Mouse (Mus musculus) forebrain, embryonic 10.5 days (tissue): ENCODE results near the gene Dedd. TPM values are rescaled to one million over a fixed set of nuclear protein-coding genes. Genes with fewer than 3 reads are reported as not detected.

Experiments
- DNase-seq: peaks from one replicate; pipeline ENCODE4 v3.0.0-alpha.2; 2017; ENCODE audit warnings: low spot score; ENCODE audit errors: extremely low spot score
- H3K27ac ChIP-seq: fragments of 300-500 bp; sonication (generic); 2 replicates; pipeline ENCODE4 v1.5.1; 2016; ENCODE audit warnings: mild to moderate bottlenecking
- H3K27me3 ChIP-seq: fragments of 300-500 bp; sonication (generic); 2 replicates; pipeline ENCODE4 v1.6.1; 2016; ENCODE audit warnings: mild to moderate bottlenecking; ENCODE audit not compliant: poor library complexity, severe bottlenecking
- H3K36me3 ChIP-seq: fragments of 300-500 bp; sonication (generic); replicated peaks from 2 replicates; pipeline ENCODE4 v1.6.1; 2016; ENCODE audit warnings: mild to moderate bottlenecking, moderate library complexity
- H3K4me1 ChIP-seq: fragments of 300-500 bp; sonication (generic); 2 replicates; pipeline ENCODE4 v1.6.1; 2016
- H3K4me3 ChIP-seq: fragments of 300-500 bp; sonication (generic); 2 replicates; pipeline ENCODE4 v1.5.1; 2016; ENCODE audit warnings: mild to moderate bottlenecking, moderate library complexity
- H3K9me3 ChIP-seq: fragments of 300-500 bp; sonication (generic); 2 replicates; pipeline ENCODE4 v1.6.1; 2016; ENCODE audit warnings: mild to moderate bottlenecking, moderate library complexity
- WGBS: fragments of 180-500 bp; shearing (Covaris S2); methylation state at CpG from one replicate; pipeline ENCODE4 v1.1.7; 2016; 5-methylcytosine and 5-hydroxymethylcytosine counted together
- polyA plus RNA-seq: library from polyadenylated mRNA; unstranded; fragments of >200 nt; fragmentation: Nextera tagmentation; extraction: Ambion mirVana; gene quantifications from 2 replicates; pipeline ENCODE4 v1.2.1, GENCODE M21; 2016

Dedd gene
- polyA plus RNA-seq: 41.8 and 46.5 TPM in 2 replicates

GRCm38 (mm10) chr1:171328839-171329432 is at the start of gene Dedd:
Gene Dedd, plus strand, starts transcription at chr1:171329145.
- peak; percentile 93 for DNase-seq
- Histone ChIP-seq H3K36me3 (peaks cover 24% of the 10 kb centered on the region; the same call in 1 of the 2 replicates), H3K4me3 (peak within 1 kb of the TSS; percentile 86), H3K27ac (peak within 1 kb of the TSS; percentile 100), H3K27me3 (no peaks in the 10 kb centered on the region), H3K4me1 (peaks cover 41% of the 10 kb centered on the region), H3K9me3 (no peaks in the 10 kb centered on the region)
- under 1% methylated on average over 48 of the region's 48 CpGs for WGBS

- Histone ChIP-seq H3K27me3 (no peaks in the 10 kb centered on the region), H3K36me3 (peaks cover 76% of the 10 kb centered on the region), H3K9me3 (no peaks in the 10 kb centered on the region), H3K4me1 (peaks cover 31% of the 10 kb centered on the region), H3K27ac (peak overlapping the region; percentile 85), H3K4me3 (peak overlapping the region; percentile 67)
- no peak for DNase-seq
- WGBS: 58% methylated on average over 5 of the region's 5 CpGs
These were observed 49.2 kb upstream of the Dedd start for GRCm38 (mm10) chr1:171279721-171280120.

GRCm38 (mm10) chr1:171280250-171280915 is 48.6 kb upstream of the Dedd start:
- Histone ChIP-seq H3K9me3 (no peaks in the 10 kb centered on the region), H3K27ac (peak overlapping the region; percentile 85), H3K4me1 (peaks cover 33% of the 10 kb centered on the region), H3K36me3 (peaks cover 76% of the 10 kb centered on the region), H3K4me3 (peak overlapping the region; percentile 67), H3K27me3 (no peaks in the 10 kb centered on the region)
- no peak for DNase-seq
- WGBS: 2% methylated on average over 25 of the region's 25 CpGs

- Histone ChIP-seq H3K27ac (peak within 1 kb of the TSS; percentile 85), H3K36me3 (peaks cover 76% of the 10 kb centered on the region), H3K27me3 (no peaks in the 10 kb centered on the region), H3K4me3 (peak within 1 kb of the TSS; percentile 67), H3K9me3 (no peaks in the 10 kb centered on the region), H3K4me1 (peaks cover 40% of the 10 kb centered on the region)
- DNase-seq: peak; percentile 92
- WGBS: under 1% methylated on average over 26 of the region's 26 CpGs
These were observed 47.9 kb upstream of the Dedd start, which contains the start of gene Ppox for GRCm38 (mm10) chr1:171280916-171281527. Gene Ppox, minus strand, starts transcription at chr1:171281186.

- 0% methylated on average over 10 of the region's 10 CpGs for WGBS
- H3K36me3 ChIP-seq: peaks cover 76% of the 10 kb centered on the region
- peak overlapping the region; percentile 67 for H3K4me3 ChIP-seq
- H3K9me3 ChIP-seq: no peaks in the 10 kb centered on the region
- no peaks in the 10 kb centered on the region for H3K27me3 ChIP-seq
- DNase-seq: peak; percentile 74
- H3K27ac ChIP-seq: peak overlapping the region; percentile 85
- peaks cover 45% of the 10 kb centered on the region for H3K4me1 ChIP-seq
These were observed 47.4 kb upstream of the Dedd start for GRCm38 (mm10) chr1:171281528-171281923.

GRCm38 (mm10) chr1:171282086-171282805 is 46.7 kb upstream of the Dedd start:
- WGBS: 84% methylated on average over 18 of the region's 18 CpGs
- no peaks in the 10 kb centered on the region for H3K9me3 ChIP-seq
- DNase-seq: no peak
- peak overlapping the region; percentile 67 for H3K4me3 ChIP-seq
- H3K27ac ChIP-seq: 0 out of 2 replicates have a peak overlapping the region, but pooled peaks have one; percentile 85
- H3K27me3 ChIP-seq: no peaks in the 10 kb centered on the region
- H3K4me1 ChIP-seq: peaks cover 52% of the 10 kb centered on the region
- H3K36me3 ChIP-seq: peaks cover 72% of the 10 kb centered on the region

- Histone ChIP-seq H3K27me3 (no peaks in the 10 kb centered on the region), H3K9me3 (no peaks in the 10 kb centered on the region), H3K27ac (no peak overlapping the region), H3K36me3 (peaks cover 62% of the 10 kb centered on the region), H3K4me3 (0 out of 2 replicates have a peak overlapping the region, but pooled peaks have one; percentile 1), H3K4me1 (peaks cover 62% of the 10 kb centered on the region)
- whole genome bisulfite sequencing: 94% methylated on average over 18 of the region's 18 CpGs
- peak; percentile 7 for DNase-seq
These were observed 45.5 kb upstream of the Dedd start for GRCm38 (mm10) chr1:171283188-171284160.

- Histone ChIP-seq H3K27ac (no peak overlapping the region), H3K4me1 (peaks cover 60% of the 10 kb centered on the region), H3K27me3 (no peaks in the 10 kb centered on the region), H3K4me3 (no peak overlapping the region), H3K36me3 (peaks cover 62% of the 10 kb centered on the region), H3K9me3 (no peaks in the 10 kb centered on the region)
- DNase-seq: no peak
- 91% methylated on average over 15 of the region's 15 CpGs for WGBS
These were observed 44.5 kb upstream of the Dedd start for GRCm38 (mm10) chr1:171284491-171284890.

GRCm38 (mm10) chr1:171285096-171285892 is 43.7 kb upstream of the Dedd start:
- Histone ChIP-seq H3K27me3 (no peaks in the 10 kb centered on the region), H3K4me1 (peaks cover 52% of the 10 kb centered on the region), H3K36me3 (peaks cover 70% of the 10 kb centered on the region), H3K27ac (no peak overlapping the region), H3K9me3 (no peaks in the 10 kb centered on the region), H3K4me3 (peak overlapping the region; percentile 10; the same call in 1 of the 2 replicates)
- WGBS: 88% methylated on average over 20 of the region's 20 CpGs
- no peak for DNase-seq

- H3K4me3 ChIP-seq: peak overlapping the region; percentile 97
- peaks cover 71% of the 10 kb centered on the region for H3K36me3 ChIP-seq
- DNase-seq: no peak
- WGBS: 91% methylated on average over 19 of the region's 19 CpGs
- H3K4me1 ChIP-seq: peaks cover 50% of the 10 kb centered on the region
- peak overlapping the region; percentile 100 for H3K27ac ChIP-seq
- H3K27me3 ChIP-seq: no peaks in the 10 kb centered on the region
- no peaks in the 10 kb centered on the region for H3K9me3 ChIP-seq
These were observed 42.4 kb upstream of the Dedd start for GRCm38 (mm10) chr1:171286517-171286916.
